Mouse (Mus musculus): ENCODE results near the gene Smc4. TPM values are rescaled to one million over a fixed set of nuclear protein-coding genes. Genes with fewer than 3 reads are reported as not detected.
"Not testable (repeated sequence)": the region's sequence is repeated elsewhere in the genome, so short reads cannot be mapped to it uniquely, and the experiment has no call there.

The Smc4 gene
- total and polyA plus RNA-seq, 3 experiments: 98.6 to 591 (median 430) TPM

DNA sequence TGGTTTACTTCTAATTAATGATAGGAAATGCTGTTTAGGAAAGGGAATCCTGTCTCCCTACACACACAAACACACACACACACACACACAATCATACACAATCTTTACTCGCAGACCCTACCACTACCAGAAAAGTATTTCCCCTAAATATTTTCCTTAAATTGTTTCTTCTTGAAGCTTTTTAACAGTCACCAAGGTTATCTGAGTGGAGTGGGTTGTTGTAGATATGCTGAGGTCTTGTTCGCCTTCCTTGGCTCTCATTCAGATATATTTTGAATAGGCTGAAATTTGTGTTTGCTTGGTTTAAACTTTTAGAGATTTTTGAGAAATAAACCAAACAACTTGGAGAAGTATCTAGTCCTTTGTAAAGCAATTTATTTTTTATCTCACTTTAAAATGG, 4.3 kb downstream of the Smc4 start:
- TF ChIP-seq GATA2 (IDR thresholded peaks at IDR 0.05; ENCODE audit: borderline replicate concordance, low read depth, low read length) (no peak), GATA1 (IDR thresholded peaks at IDR 0.05; ENCODE audit: borderline replicate concordance, low read length) (no peak), CTCF (IDR thresholded peaks at IDR 0.05; ENCODE audit: low read depth, low read length) (no peak), TAL1 (conservative IDR thresholded peaks at IDR 0.05; ENCODE audit: low read depth, low read length) (no peak), POLR2AphosphoS5 (IDR thresholded peaks at IDR 0.05; ENCODE audit: insufficient replicate concordance, low read depth, low read length) (no peak)
- H3K4me3 ChIP-seq (ENCODE audit: low read depth, low read length): no peak overlapping the region; the same call in 1 of the 2 replicates
- ATAC-seq (ENCODE audit: extremely low read depth, insufficient number of reproducible peaks, low FRiP score, poor library complexity, severe bottlenecking): no peak

GRCm38 (mm10) chr3:69017181-69017580, 12.6 kb downstream of the Smc4 start:
- TF ChIP-seq POLR2AphosphoS5 (IDR thresholded peaks at IDR 0.05; ENCODE audit: insufficient replicate concordance, low read depth, low read length) (no peak), GATA1 (IDR thresholded peaks at IDR 0.05; ENCODE audit: borderline replicate concordance, low read length) (no peak), GATA2 (IDR thresholded peaks at IDR 0.05; ENCODE audit: borderline replicate concordance, low read depth, low read length) (no peak), CTCF (IDR thresholded peaks at IDR 0.05; ENCODE audit: low read depth, low read length) (no peak), TAL1 (conservative IDR thresholded peaks at IDR 0.05; ENCODE audit: low read depth, low read length) (no peak)
- Histone ChIP-seq H3K27me3 (ENCODE audit: insufficient read depth, low read length) (no peaks in the 10 kb centered on the region), H3K36me3 (replicated peaks) (peaks cover 85% of the 10 kb centered on the region), H3K4me1 (ENCODE audit: insufficient read depth, low read depth, low read length) (peaks cover 7% of the 10 kb centered on the region), H3K4me3 (ENCODE audit: low read depth, low read length) (no peak overlapping the region), H3K9me3 (replicated peaks) (no peaks in the 10 kb centered on the region)
- DNase-seq (ENCODE audit: low spot score) (no peak), ATAC-seq (ENCODE audit: extremely low read depth, insufficient number of reproducible peaks, low FRiP score, poor library complexity, severe bottlenecking) (no peak)

More for the DNA sequence above, 4.3 kb downstream of the Smc4 start:
- Histone ChIP-seq H3K27me3 (ENCODE audit: insufficient read depth, low read length) (no peaks in the 10 kb centered on the region), H3K9me3 (replicated peaks) (no peaks in the 10 kb centered on the region), H3K36me3 (replicated peaks) (peaks cover 40% of the 10 kb centered on the region), H3K4me1 (ENCODE audit: insufficient read depth, low read depth, low read length) (peaks cover 10% of the 10 kb centered on the region)
- DNase-seq (ENCODE audit: low spot score): no peak

- not testable (repeated sequence) for ATAC-seq (ENCODE audit: extremely low read depth, insufficient number of reproducible peaks, low FRiP score, poor library complexity, severe bottlenecking); DNase-seq (ENCODE audit: low spot score); H3K4me3 ChIP-seq (ENCODE audit: low read depth, low read length); H3K27me3 ChIP-seq (ENCODE audit: insufficient read depth, low read length); H3K4me1 ChIP-seq (ENCODE audit: insufficient read depth, low read depth, low read length); H3K9me3 ChIP-seq (replicated peaks)
- peaks cover 85% of the 10 kb centered on the region for H3K36me3 ChIP-seq (replicated peaks)
These were observed 14.1 kb downstream of the Smc4 start for GRCm38 (mm10) chr3:69018635-69019034.

DNA sequence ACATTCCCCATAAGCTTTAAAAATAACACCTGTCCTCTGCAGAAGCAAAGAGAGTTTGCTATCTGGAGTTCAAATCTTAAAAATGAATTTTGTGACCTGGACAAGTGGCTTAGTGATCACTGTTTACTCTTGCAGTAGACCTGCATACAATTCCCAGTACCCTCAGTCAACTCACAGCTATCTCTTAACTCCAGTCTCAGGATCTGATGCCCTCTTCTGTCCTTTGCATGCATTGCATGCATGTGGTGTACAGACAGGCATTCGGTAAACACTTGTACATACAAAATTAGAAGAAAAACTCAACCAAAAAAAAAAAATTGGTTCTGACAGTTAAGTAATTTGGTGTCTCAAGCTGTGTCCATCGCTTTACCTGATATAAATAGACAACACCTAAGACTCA, 15.7 kb downstream of the Smc4 start:
- ATAC-seq (ENCODE audit: extremely low read depth, insufficient number of reproducible peaks, low FRiP score, poor library complexity, severe bottlenecking): 0 out of 2 replicates have a peak, but pooled peaks have one; percentile 8
- Histone ChIP-seq H3K27me3 (ENCODE audit: insufficient read depth, low read length) (no peaks in the 10 kb centered on the region), H3K4me1 (ENCODE audit: insufficient read depth, low read depth, low read length) (peaks cover 4% of the 10 kb centered on the region; the same call in 1 of the 2 replicates), H3K4me3 (ENCODE audit: low read depth, low read length) (no peak overlapping the region), H3K9me3 (replicated peaks) (no peaks in the 10 kb centered on the region), H3K36me3 (replicated peaks) (peaks cover 85% of the 10 kb centered on the region)
- DNase-seq (ENCODE audit: low spot score): no peak
- TF ChIP-seq CTCF (IDR thresholded peaks at IDR 0.05; ENCODE audit: low read depth, low read length) (0 out of 2 replicates have a peak, but pooled peaks have one; percentile 3), POLR2AphosphoS5 (IDR thresholded peaks at IDR 0.05; ENCODE audit: insufficient replicate concordance, low read depth, low read length) (no peak), GATA2 (IDR thresholded peaks at IDR 0.05; ENCODE audit: borderline replicate concordance, low read depth, low read length) (no peak)

DNA sequence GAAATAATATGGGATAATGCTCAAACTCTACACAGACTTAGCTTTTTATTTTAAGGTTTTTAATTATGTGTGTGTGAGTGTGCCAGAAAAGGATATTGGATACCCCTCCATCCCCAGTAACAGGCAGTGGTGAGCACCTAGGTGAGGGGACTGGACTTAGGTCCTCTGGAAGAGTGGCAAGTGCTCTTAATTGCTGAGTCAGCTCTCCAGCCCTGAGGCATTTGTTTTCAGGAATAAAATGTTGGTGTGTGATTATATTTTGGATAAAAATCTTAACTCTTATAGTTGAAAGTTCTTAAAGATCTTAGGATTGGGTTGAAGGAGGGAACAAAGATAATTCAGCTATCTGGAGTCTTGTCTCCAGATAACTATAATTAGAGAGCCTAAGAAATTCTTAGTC, 16.2 kb downstream of the Smc4 start:
- ATAC-seq (ENCODE audit: extremely low read depth, insufficient number of reproducible peaks, low FRiP score, poor library complexity, severe bottlenecking): no peak
- Histone ChIP-seq H3K4me1 (ENCODE audit: insufficient read depth, low read depth, low read length) (peaks cover 4% of the 10 kb centered on the region; the same call in 1 of the 2 replicates), H3K4me3 (ENCODE audit: low read depth, low read length) (no peak overlapping the region), H3K27me3 (ENCODE audit: insufficient read depth, low read length) (no peaks in the 10 kb centered on the region), H3K36me3 (replicated peaks) (peaks cover 89% of the 10 kb centered on the region), H3K9me3 (replicated peaks) (no peaks in the 10 kb centered on the region)
- no peak for TF ChIP-seq TAL1 (conservative IDR thresholded peaks at IDR 0.05; ENCODE audit: low read depth, low read length)
- no peak for TF ChIP-seq CTCF (IDR thresholded peaks at IDR 0.05; ENCODE audit: low read depth, low read length)
- no peak for TF ChIP-seq GATA2 (IDR thresholded peaks at IDR 0.05; ENCODE audit: borderline replicate concordance, low read depth, low read length)
- no peak for TF ChIP-seq POLR2AphosphoS5 (IDR thresholded peaks at IDR 0.05; ENCODE audit: insufficient replicate concordance, low read depth, low read length)
- no peak for TF ChIP-seq GATA1 (IDR thresholded peaks at IDR 0.05; ENCODE audit: borderline replicate concordance, low read length)
- no peak for DNase-seq (ENCODE audit: low spot score)

GRCm38 (mm10) chr3:69026133-69026783, 21.7 kb downstream of the Smc4 start:
- Histone ChIP-seq H3K27me3 (ENCODE audit: insufficient read depth, low read length) (no peaks in the 10 kb centered on the region), H3K9me3 (replicated peaks) (no peaks in the 10 kb centered on the region), H3K4me3 (ENCODE audit: low read depth, low read length) (no peak overlapping the region), H3K4me1 (ENCODE audit: insufficient read depth, low read depth, low read length) (peaks cover 4% of the 10 kb centered on the region; the same call in 1 of the 2 replicates), H3K36me3 (replicated peaks) (peaks cover 88% of the 10 kb centered on the region)
- no peak for TF ChIP-seq GATA2 (IDR thresholded peaks at IDR 0.05; ENCODE audit: borderline replicate concordance, low read depth, low read length)
- no peak for TF ChIP-seq CTCF (IDR thresholded peaks at IDR 0.05; ENCODE audit: low read depth, low read length)
- TF ChIP-seq TAL1 (conservative IDR thresholded peaks at IDR 0.05; ENCODE audit: low read depth, low read length): no peak
- no peak for TF ChIP-seq GATA1 (IDR thresholded peaks at IDR 0.05; ENCODE audit: borderline replicate concordance, low read length)
- TF ChIP-seq POLR2AphosphoS5 (IDR thresholded peaks at IDR 0.05; ENCODE audit: insufficient replicate concordance, low read depth, low read length): no peak
- no peak for ATAC-seq (ENCODE audit: extremely low read depth, insufficient number of reproducible peaks, low FRiP score, poor library complexity, severe bottlenecking)
- no peak for DNase-seq (ENCODE audit: low spot score)

All from G1E (cell line).